Mouse (Mus musculus) ES-E14 (cell line): ENCODE results near the gene Sec63.

Source experiments
- ZC3H11A ChIP-seq: IDR thresholded peaks from 2 replicates; pipeline ENCODE4 v1.6.1; 2012; ENCODE audit warnings: low read depth, mild to moderate bottlenecking, inconsistent platforms, low read length, borderline replicate concordance
- ZNF384 ChIP-seq: IDR thresholded peaks from 2 replicates; pipeline ENCODE4 v1.6.1; 2012; ENCODE audit warnings: low read depth, low read length, inconsistent platforms

- TF ChIP-seq ZNF384: no peak
- no peak for TF ChIP-seq ZC3H11A
Observed at GRCm38 (mm10) chr10:42862806-42863205, 101.5 kb downstream of the Sec63 start.
